Mouse (Mus musculus) ES-E14 (cell line): ENCODE measurements around the gene Klkb1.

Source experiments
- CHD2 ChIP-seq: IDR thresholded peaks from 2 replicates; pipeline ENCODE4 v1.6.1; 2014; ENCODE audit warnings: mild to moderate bottlenecking, low read depth, low read length, inconsistent platforms
- ZC3H11A ChIP-seq: IDR thresholded peaks from 2 replicates; pipeline ENCODE4 v1.6.1; 2012; ENCODE audit warnings: low read depth, mild to moderate bottlenecking, inconsistent platforms, low read length, borderline replicate concordance

GRCm38 (mm10) chr8:45239363-45239762, 55.3 kb downstream of the Klkb1 start:
- TF ChIP-seq ZC3H11A (no peak), CHD2 (no peak)
